Mouse (Mus musculus): ENCODE results near the gene Rab11fip5. TPM values are rescaled to one million over a fixed set of nuclear protein-coding genes. Genes with fewer than 3 reads are reported as not detected.

Gene Rab11fip5
- total and polyA plus RNA-seq, 2 experiments from 2014 or later: 26.7 to 66.5 TPM

- ATAC-seq (no peak), DNase-seq (ENCODE audit: low spot score) (peak; percentile 58)
- H3K4me2 ChIP-seq (ENCODE audit: low read depth, low read length): no peak overlapping the region
- H3K9me3 ChIP-seq (ENCODE audit: low read length): no peaks in the 10 kb centered on the region
- H3K36me3 ChIP-seq (ENCODE audit: insufficient read depth, low read length): no peaks in the 10 kb centered on the region; the same call in 1 of the 2 replicates
- H3K4me1 ChIP-seq (ENCODE audit: insufficient read depth, low read length): 0 out of 2 replicates have a peak, but pooled peaks cover 3% of the 10 kb centered on the region
- no peak overlapping the region for H3K9ac ChIP-seq (replicated peaks; ENCODE audit: low read length)
- H3K27me3 ChIP-seq (ENCODE audit: insufficient read depth, low read length): no peaks in the 10 kb centered on the region
- WGBS: 35% methylated on average over 6 of the region's 6 CpGs
- H3K4me3 ChIP-seq (ENCODE audit: low read length): no peak overlapping the region
- H3K27ac ChIP-seq: no peak overlapping the region
- TF ChIP-seq CTCF (IDR thresholded peaks at IDR 0.05; ENCODE audit: low read depth): no peak
These were observed 19.7 kb downstream of the Rab11fip5 start for GRCm38 (mm10) chr6:85354709-85355108.

- Histone ChIP-seq H3K9me3 (ENCODE audit: low read length) (no peaks in the 10 kb centered on the region), H3K27me3 (ENCODE audit: insufficient read depth, low read length) (no peaks in the 10 kb centered on the region), H3K27ac (no peak overlapping the region), H3K4me2 (ENCODE audit: low read depth, low read length) (no peak overlapping the region), H3K4me3 (ENCODE audit: low read length) (no peak overlapping the region), H3K9ac (replicated peaks; ENCODE audit: low read length) (no peak overlapping the region), H3K4me1 (ENCODE audit: insufficient read depth, low read length) (0 out of 2 replicates have a peak, but pooled peaks cover 3% of the 10 kb centered on the region), H3K36me3 (ENCODE audit: insufficient read depth, low read length) (peaks cover 2% of the 10 kb centered on the region; the same call in 1 of the 2 replicates)
- ATAC-seq: no peak
- WGBS: 61% methylated on average over 3 of the region's 3 CpGs
- peak; percentile 39; the same call in 1 of the 2 replicates for TF ChIP-seq CTCF (IDR thresholded peaks at IDR 0.05; ENCODE audit: low read depth)
- peak; percentile 20 for DNase-seq (ENCODE audit: low spot score)
These were observed 20.7 kb downstream of the Rab11fip5 start for GRCm38 (mm10) chr6:85353706-85354105.

- Histone ChIP-seq H3K4me2 (ENCODE audit: low read depth, low read length) (no peak overlapping the region), H3K27me3 (ENCODE audit: insufficient read depth, low read length) (no peaks in the 10 kb centered on the region), H3K9ac (replicated peaks; ENCODE audit: low read length) (no peak overlapping the region), H3K4me3 (ENCODE audit: low read length) (no peak overlapping the region), H3K4me1 (ENCODE audit: insufficient read depth, low read length) (no peaks in the 10 kb centered on the region), H3K27ac (no peak overlapping the region), H3K36me3 (ENCODE audit: insufficient read depth, low read length) (peaks cover 18% of the 10 kb centered on the region), H3K9me3 (ENCODE audit: low read length) (no peaks in the 10 kb centered on the region)
- no peak for TF ChIP-seq CTCF (IDR thresholded peaks at IDR 0.05; ENCODE audit: low read depth)
- ATAC-seq (no peak), DNase-seq (ENCODE audit: low spot score) (no peak)
- 100% methylated on average over 1 of the region's 1 CpGs for WGBS
These were observed 24.3 kb downstream of the Rab11fip5 start for GRCm38 (mm10) chr6:85350157-85350556.

DNA sequence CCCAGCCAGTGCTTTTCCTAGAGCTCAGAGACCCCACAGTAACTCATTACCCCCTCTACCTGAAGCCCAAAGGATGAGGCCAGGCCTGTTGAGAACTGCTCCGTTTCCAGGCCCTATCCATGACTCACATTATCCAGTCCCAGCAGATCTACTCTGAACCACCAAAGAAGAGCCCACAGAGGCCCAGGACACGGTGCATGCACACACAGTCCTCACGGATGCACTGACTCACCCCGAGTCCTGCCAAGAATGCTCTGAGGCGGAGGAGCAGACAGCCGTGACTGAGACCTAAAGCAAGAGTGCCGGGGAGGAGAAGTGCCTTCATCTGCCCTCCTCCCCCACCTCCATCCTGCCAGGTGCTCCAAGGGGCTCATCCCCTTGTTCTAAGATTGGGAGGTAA lies 25.2 kb downstream of the Rab11fip5 start:
- Histone ChIP-seq H3K27ac (no peak overlapping the region), H3K36me3 (ENCODE audit: insufficient read depth, low read length) (peaks cover 18% of the 10 kb centered on the region), H3K9me3 (ENCODE audit: low read length) (no peaks in the 10 kb centered on the region), H3K4me1 (ENCODE audit: insufficient read depth, low read length) (no peaks in the 10 kb centered on the region), H3K27me3 (ENCODE audit: insufficient read depth, low read length) (no peaks in the 10 kb centered on the region), H3K9ac (replicated peaks; ENCODE audit: low read length) (no peak overlapping the region), H3K4me3 (ENCODE audit: low read length) (no peak overlapping the region), H3K4me2 (ENCODE audit: low read depth, low read length) (no peak overlapping the region)
- no peak for DNase-seq (ENCODE audit: low spot score)
- TF ChIP-seq CTCF (IDR thresholded peaks at IDR 0.05; ENCODE audit: low read depth): no peak
- ATAC-seq: no peak
- WGBS: 65% methylated on average over 7 of the region's 7 CpGs

- Histone ChIP-seq H3K9ac (replicated peaks; ENCODE audit: low read length) (no peak overlapping the region), H3K4me1 (ENCODE audit: insufficient read depth, low read length) (no peaks in the 10 kb centered on the region), H3K27me3 (ENCODE audit: insufficient read depth, low read length) (no peaks in the 10 kb centered on the region), H3K4me2 (ENCODE audit: low read depth, low read length) (no peak overlapping the region), H3K4me3 (ENCODE audit: low read length) (no peak overlapping the region), H3K9me3 (ENCODE audit: low read length) (no peaks in the 10 kb centered on the region), H3K36me3 (ENCODE audit: insufficient read depth, low read length) (peaks cover 18% of the 10 kb centered on the region), H3K27ac (no peak overlapping the region)
- WGBS: 88% methylated on average over 11 of the region's 11 CpGs
- no peak for DNase-seq (ENCODE audit: low spot score)
- TF ChIP-seq CTCF (IDR thresholded peaks at IDR 0.05; ENCODE audit: low read depth): no peak
- no peak for ATAC-seq
These were observed 26.3 kb downstream of the Rab11fip5 start for GRCm38 (mm10) chr6:85348133-85348532.

DNA sequence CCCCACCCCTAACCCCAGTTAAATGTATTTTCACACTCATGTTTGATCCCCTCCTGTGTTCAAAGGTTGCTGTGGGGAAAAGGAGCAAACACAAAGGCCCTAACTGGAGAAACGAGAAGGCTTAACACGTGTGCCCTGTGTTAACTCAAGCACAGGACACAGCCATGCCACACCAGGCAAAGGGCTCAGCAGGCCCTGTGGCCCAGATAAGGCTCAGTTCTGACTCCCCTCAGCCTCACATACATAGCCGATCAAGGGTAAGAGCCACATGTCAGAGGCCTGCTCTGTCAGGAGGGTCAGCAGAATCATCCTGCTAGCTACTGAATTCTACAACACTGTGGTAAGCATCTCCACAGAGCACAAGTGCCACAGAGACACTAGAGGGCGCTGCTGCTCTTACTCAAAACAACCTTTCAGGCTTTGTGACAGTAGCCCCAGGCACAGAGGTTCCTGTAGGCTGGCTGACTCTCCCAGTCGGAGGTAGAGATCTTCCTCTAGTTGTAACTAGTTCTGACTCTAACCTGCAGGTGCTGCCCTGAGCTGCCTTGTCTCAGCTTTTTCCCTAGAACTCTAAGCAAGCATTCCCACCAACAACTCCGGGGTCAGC lies 28.3 kb downstream of the Rab11fip5 start:
- DNase-seq (ENCODE audit: low spot score) (peak; percentile 96), ATAC-seq (peak; percentile 85)
- Histone ChIP-seq H3K9ac (replicated peaks; ENCODE audit: low read length) (no peak overlapping the region), H3K4me2 (ENCODE audit: low read depth, low read length) (no peak overlapping the region), H3K4me1 (ENCODE audit: insufficient read depth, low read length) (no peaks in the 10 kb centered on the region), H3K36me3 (ENCODE audit: insufficient read depth, low read length) (peaks cover 18% of the 10 kb centered on the region), H3K4me3 (ENCODE audit: low read length) (no peak overlapping the region), H3K27me3 (ENCODE audit: insufficient read depth, low read length) (no peaks in the 10 kb centered on the region), H3K9me3 (ENCODE audit: low read length) (no peaks in the 10 kb centered on the region), H3K27ac (no peak overlapping the region)
- peak; percentile 92 for TF ChIP-seq CTCF (IDR thresholded peaks at IDR 0.05; ENCODE audit: low read depth)
- WGBS: 43% methylated on average over 6 of the region's 6 CpGs

GRCm38 (mm10) chr6:85344929-85345328 lies 29.5 kb downstream of the Rab11fip5 start:
- H3K27me3 ChIP-seq (ENCODE audit: insufficient read depth, low read length): no peaks in the 10 kb centered on the region
- no peak overlapping the region for H3K4me3 ChIP-seq (ENCODE audit: low read length)
- no peaks in the 10 kb centered on the region for H3K4me1 ChIP-seq (ENCODE audit: insufficient read depth, low read length)
- DNase-seq (ENCODE audit: low spot score) (no peak), ATAC-seq (no peak)
- H3K36me3 ChIP-seq (ENCODE audit: insufficient read depth, low read length): peaks cover 18% of the 10 kb centered on the region
- no peak overlapping the region for H3K9ac ChIP-seq (replicated peaks; ENCODE audit: low read length)
- H3K4me2 ChIP-seq (ENCODE audit: low read depth, low read length): no peak overlapping the region
- no peak for TF ChIP-seq CTCF (IDR thresholded peaks at IDR 0.05; ENCODE audit: low read depth)
- H3K27ac ChIP-seq: no peak overlapping the region
- no peaks in the 10 kb centered on the region for H3K9me3 ChIP-seq (ENCODE audit: low read length)

All from hindbrain, postnatal 0 days (tissue).